Mouse (Mus musculus) neutrophil, adult 83 days (primary cell): Measurements from ENCODE around the gene Olfr520. TPM values are rescaled to one million over a fixed set of nuclear protein-coding genes. Genes with fewer than 3 reads are reported as not detected.

Experiments
- total RNA-seq, 2 experiments: library from RNA; stranded (reverse); gene quantifications; one replicate each; pipeline ENCODE4 v1.2.4; 2023

Olfr520 gene
- total RNA-seq: not detected

DNA sequence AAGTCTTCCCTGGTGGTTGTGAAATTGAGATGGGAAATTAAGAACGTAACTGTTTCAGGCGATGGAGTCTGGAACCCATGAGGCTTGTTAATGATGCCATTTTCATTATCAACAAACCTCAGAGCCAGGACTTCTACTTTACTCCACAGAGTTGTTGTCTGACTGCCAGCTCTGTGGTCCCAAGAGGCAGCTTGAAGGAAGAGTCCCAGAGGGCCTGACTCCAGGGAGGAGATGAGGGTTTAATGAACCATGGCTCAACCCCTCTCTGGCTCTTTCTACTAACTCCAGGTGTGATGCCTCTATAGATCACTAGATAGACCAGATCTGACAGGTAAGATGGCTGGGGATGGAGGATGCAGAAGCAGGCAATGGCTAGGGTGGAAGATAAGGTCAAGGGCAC, at the start of gene Olfr520:
Gene Olfr520, plus strand, starts transcription at position 301 of the 400 bp plus-strand sequence.

DNA sequence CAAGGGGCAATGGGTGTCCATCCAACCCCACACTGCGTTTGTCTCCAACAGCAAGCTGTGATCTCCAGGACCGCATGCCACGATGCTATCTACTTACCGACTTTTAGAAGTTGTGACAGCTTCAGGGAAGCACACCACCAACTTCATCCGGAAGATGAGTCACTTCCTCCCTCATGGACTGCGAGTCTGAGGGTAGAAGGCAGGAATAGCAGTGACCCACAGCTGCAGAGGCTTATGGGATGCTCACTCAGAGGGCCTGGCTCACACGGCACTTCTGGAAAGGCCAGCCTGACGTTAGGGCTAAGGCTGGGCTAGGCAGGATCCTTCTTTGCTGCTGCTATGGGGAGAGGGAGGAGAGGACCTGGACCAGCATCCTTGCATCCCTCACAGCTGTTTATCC, 18.9 kb upstream of the Olfr520 start, which contains the start of gene Slco2b1:
Gene Slco2b1, minus strand, starts transcription at position 175 of the 400 bp plus-strand sequence.

GRCm38 (mm10) chr7:99763207-99763606, 33.1 kb downstream of the Olfr520 start, which contains the start of gene Olfr521:
Gene Olfr521 (plus strand): TSS chr7:99763507.

Other genes starting within 250 kb of the Olfr520 start
- gene Rps3, start 246.5 kb upstream of the Olfr520 start, total RNA-seq: 100 to 1,000 TPM; 413 to 465 TPM
- gene Arrb1, start 194.8 kb upstream of the Olfr520 start, total RNA-seq: 100 to 1,000 TPM; 147 to 175 TPM
- gene Tpbgl, start 103.2 kb upstream of the Olfr520 start, total RNA-seq: not detected
- gene Slco2b1, start 18.9 kb upstream of the Olfr520 start, total RNA-seq: under 1 TPM; 0.09 to 0.46 TPM
- gene Olfr521, start 33.2 kb downstream of the Olfr520 start, total RNA-seq: not detected
- 1 to 10 TPM; 1.7 to 2.1 TPM for gene Neu3, start 98.1 kb downstream of the Olfr520 start, total RNA-seq
- gene Xrra1, start 128.8 kb downstream of the Olfr520 start, total RNA-seq: not detected
- 10 to 100 TPM; 95.0 to 97.8 TPM for gene Spcs2, start 133.2 kb downstream of the Olfr520 start, total RNA-seq